Mouse (Mus musculus): ENCODE measurements at regions not wholly inside any gene's neighbourhood (a gene's known extent, or its start where the extent isn't known, plus 50 kb on each side); places are given as distances from the start of the nearest gene placed in this dataset.
"Not testable (repeated sequence)": the region's sequence is repeated elsewhere in the genome, so short reads cannot be mapped to it uniquely, and the experiment has no call there.

GRCm38 (mm10) chr13:62016168-62016502 lies 113.6 kb upstream of the Zfp808 start:
- not testable (repeated sequence) for TF ChIP-seq CTCF (IDR thresholded peaks at IDR 0.05; ENCODE audit: control insufficient read depth, insufficient read depth, insufficient read length); MYOD1 (IDR thresholded peaks at IDR 0.05; ENCODE audit: control insufficient read depth, insufficient read length, low read depth); FOSL1 (IDR thresholded peaks at IDR 0.05; ENCODE audit: insufficient read depth, low read length, poor library complexity, severe bottlenecking); CEBPB (IDR thresholded peaks at IDR 0.05; ENCODE audit: low read depth)
